Mouse (Mus musculus): ENCODE data around the gene Fbxo11. TPM values are rescaled to one million over a fixed set of nuclear protein-coding genes. Genes with fewer than 3 reads are reported as not detected.
"Not testable (repeated sequence)": the region's sequence is repeated elsewhere in the genome, so short reads cannot be mapped to it uniquely, and the experiment has no call there.

Gene Fbxo11
- polyA plus RNA-seq, 1 experiment from 2014 or later, result 29.1 TPM

DNA sequence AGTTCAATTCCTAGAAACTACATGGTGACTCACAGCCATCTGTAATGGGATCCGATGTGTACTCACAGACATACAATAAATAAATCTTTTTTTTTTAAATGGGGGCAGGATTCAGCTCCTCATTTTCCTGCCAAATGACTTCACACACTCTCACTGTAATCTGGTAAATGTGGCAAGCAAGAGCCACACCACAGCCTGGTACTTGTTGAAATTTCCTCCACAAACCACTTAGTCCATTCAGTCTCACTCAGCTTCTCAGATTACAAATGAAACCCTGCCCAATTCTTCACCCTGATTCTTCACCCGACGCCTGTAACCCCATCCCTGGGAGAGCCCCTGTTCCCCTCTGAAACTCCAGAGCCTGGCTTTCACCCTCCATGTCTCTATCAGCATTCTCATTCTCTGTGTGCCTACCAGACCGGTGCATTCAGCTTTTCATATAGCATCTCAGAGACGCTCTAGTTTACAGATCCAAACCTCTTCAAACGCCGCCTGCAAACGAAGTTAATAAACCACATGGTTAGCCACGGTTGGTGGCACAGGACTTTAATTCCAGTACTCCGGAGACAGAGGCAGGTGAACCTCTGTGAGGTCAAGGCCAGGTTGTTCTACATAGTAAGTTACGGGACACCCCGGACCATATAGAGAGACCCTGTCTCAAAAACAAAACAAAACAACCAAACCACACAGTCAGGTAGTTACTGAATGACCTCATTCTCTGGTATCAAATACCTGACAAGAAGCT, 107.8 kb downstream of the Fbxo11 start:
- Histone ChIP-seq H3K36me3 (no peaks in the 10 kb centered on the region), H3K4me2 (no peak overlapping the region), H3K9ac (replicated peaks) (no peak overlapping the region), H3K27ac (no peak overlapping the region), H3K27me3 (no peaks in the 10 kb centered on the region), H3K4me1 (replicated peaks) (no peaks in the 10 kb centered on the region), H3K4me3 (replicated peaks) (no peak overlapping the region), H3K9me3 (0 out of 2 replicates have a peak, but pooled peaks cover 3% of the 10 kb centered on the region)
- no peak for ATAC-seq (ENCODE audit: insufficient number of reproducible peaks, insufficient read depth, low FRiP score, low TSS enrichment, low read depth)
- 63% methylated on average over 12 of the region's 12 CpGs for WGBS

DNA sequence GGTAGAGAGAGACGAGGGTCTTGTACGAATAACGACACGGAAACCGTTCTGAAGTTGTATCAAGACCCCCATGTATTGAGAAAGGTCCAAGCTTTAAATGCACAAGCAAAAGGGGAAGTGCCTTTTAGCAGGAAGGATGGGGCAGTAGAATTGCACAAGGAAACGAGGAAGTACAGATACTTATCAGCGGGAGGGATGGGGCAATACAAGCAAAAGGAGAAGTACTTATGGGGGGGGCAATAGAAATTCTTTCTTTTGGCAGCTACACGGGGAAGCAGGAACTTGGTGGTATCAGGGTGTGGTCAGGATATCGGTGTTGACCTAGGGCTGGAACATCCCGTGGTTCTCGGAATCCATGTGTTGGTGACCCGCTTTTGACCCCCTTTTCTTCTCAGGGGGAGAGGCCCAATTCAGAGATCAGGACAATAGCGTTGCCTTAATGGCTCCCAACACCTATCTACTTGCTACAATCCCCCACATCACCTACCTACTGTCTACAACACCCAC, 110.4 kb downstream of the Fbxo11 start:
- not testable (repeated sequence) for H3K9ac ChIP-seq (replicated peaks); H3K4me2 ChIP-seq; H3K27ac ChIP-seq; H3K4me3 ChIP-seq (replicated peaks); H3K27me3 ChIP-seq; ATAC-seq (ENCODE audit: insufficient number of reproducible peaks, insufficient read depth, low FRiP score, low TSS enrichment, low read depth); H3K36me3 ChIP-seq; H3K4me1 ChIP-seq (replicated peaks); H3K9me3 ChIP-seq
- WGBS, result 93% methylated on average over 13 of the region's 13 CpGs

DNA sequence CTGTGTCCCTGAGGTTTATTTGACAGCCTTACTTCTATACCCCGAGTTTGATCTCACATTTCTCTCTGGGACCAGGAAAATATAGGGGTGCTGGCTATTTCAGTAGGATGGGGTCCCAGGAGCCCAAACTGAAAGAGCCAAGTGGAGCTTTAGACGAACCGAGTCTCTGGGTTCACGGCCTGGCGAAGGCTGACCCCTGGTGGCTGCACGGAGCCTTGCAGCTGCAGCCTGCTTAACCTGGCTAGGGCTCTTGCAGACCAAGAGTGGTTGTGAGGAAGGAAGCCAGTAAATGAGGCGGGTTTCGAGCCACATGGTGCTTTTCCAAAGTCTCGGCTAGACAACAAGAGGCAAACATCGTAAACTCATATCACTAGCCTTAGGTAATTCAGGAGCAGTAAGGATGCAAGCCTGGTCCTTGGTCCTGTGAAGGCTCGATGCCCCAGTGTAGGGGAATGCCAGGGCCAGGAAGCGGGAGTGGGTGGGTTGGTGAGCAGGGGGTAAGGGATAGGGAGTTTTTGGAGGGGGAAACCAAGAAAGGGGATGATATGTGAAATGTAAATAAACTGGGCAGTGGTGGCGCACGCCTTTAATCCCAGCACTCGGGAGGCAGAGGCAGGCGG, 116.0 kb downstream of the Fbxo11 start:
- Histone ChIP-seq H3K4me1 (replicated peaks) (no peaks in the 10 kb centered on the region), H3K9me3 (no peaks in the 10 kb centered on the region), H3K27me3 (no peaks in the 10 kb centered on the region), H3K36me3 (no peaks in the 10 kb centered on the region), H3K27ac (no peak overlapping the region), H3K4me2 (no peak overlapping the region), H3K9ac (replicated peaks) (no peak overlapping the region), H3K4me3 (replicated peaks) (no peak overlapping the region)
- 44% methylated on average over 16 of the region's 16 CpGs for WGBS
- no peak; the same call in 1 of the 2 replicates for ATAC-seq (ENCODE audit: insufficient number of reproducible peaks, insufficient read depth, low FRiP score, low TSS enrichment, low read depth)

Other genes starting within 250 kb of the Fbxo11 start
- gene Rpl36-ps4, start 144.3 kb downstream of the Fbxo11 start, polyA plus RNA-seq (2016; fragmentation: Nextera tagmentation; extraction: Ambion mirVana), result not detected in 2 replicates
- gene Msh6, start 90.2 kb downstream of the Fbxo11 start, polyA plus RNA-seq (2016; fragmentation: Nextera tagmentation; extraction: Ambion mirVana), result 92.9 TPM in 2 replicates